Mouse (Mus musculus) lung, adult 2 months (tissue): ENCODE measurements around the gene Gm10401.

Experiments used
- CTCF ChIP-seq: fragments of 200-500 bp; IDR thresholded peaks from 2 replicates; pipeline ENCODE4 v1.5.1; 2011; ENCODE audit warnings: mild to moderate bottlenecking, low read length, control low read depth; ENCODE audit not compliant: insufficient read depth
- POLR2A ChIP-seq: fragments of 200-500 bp; IDR thresholded peaks from 2 replicates; pipeline ENCODE4 v1.6.1; 2011; ENCODE audit warnings: low read depth, mild to moderate bottlenecking, control low read depth, low read length, borderline replicate concordance; ENCODE audit errors: extremely low read depth

- TF ChIP-seq CTCF, result no peak
- TF ChIP-seq POLR2A, result no peak
Measured at GRCm38 (mm10) chr5:115050776-115051175, 47.3 kb downstream of the Gm10401 start.
